Mouse (Mus musculus): ENCODE data around the gene Hist1h2bh. TPM values are rescaled to one million over a fixed set of nuclear protein-coding genes. Genes with fewer than 3 reads are reported as not detected.
"Not testable (repeated sequence)": the region's sequence is repeated elsewhere in the genome, so short reads cannot be mapped to it uniquely, and the experiment has no call there.

Gene Hist1h2bh
- polyA plus RNA-seq, 1 experiment from 2014 or later: 1.1 TPM

DNA sequence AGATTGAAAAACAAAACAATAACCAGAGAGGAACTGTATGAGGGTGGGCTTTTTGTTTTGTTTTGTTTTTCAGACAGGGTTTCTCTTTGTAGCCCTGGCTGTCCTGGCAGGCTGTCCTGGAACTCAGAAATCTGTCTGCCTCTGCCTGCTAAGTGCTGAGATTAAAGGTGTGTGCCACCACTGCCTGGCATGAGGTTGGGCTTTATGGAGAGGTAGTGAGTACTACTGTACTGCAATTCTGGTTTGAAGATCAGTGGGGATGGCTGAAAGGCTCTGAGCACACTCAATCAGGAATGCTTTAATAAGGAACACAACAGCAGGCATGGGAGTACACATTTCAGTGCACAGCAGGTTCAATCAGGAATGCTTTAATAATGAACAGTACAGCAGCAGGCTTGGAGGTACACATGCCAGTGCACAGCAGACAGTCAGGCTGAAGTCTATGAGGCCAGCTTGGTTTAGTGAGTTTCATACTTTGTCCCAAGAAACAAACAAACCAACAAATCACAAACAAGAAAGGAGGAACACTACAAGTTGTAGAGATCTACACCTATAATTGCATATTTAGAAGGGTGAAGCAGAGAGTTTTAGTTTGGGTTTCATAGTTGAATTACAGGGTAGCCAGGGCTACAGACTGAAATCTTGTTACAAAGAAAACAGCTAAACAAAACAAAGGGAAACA, 40.3 kb upstream of the Hist1h2bh start:
- peak overlapping the region; percentile 100 for H3K27ac ChIP-seq (ENCODE audit: low read length)
- no peaks in the 10 kb centered on the region for H3K9me3 ChIP-seq (replicated peaks; ENCODE audit: control insufficient read depth, low read length)
- H3K4me3 ChIP-seq (ENCODE audit: low read depth, low read length): peak overlapping the region; percentile 69
- H3K9ac ChIP-seq (ENCODE audit: low read depth, low read length): peak overlapping the region; percentile 79
- no peak for ATAC-seq (ENCODE audit: low read depth)
- H3K27me3 ChIP-seq (ENCODE audit: control insufficient read depth, insufficient read depth, low read depth, low read length): no peaks in the 10 kb centered on the region
- H3K4me2 ChIP-seq (ENCODE audit: low read depth, low read length): peak overlapping the region; percentile 69
- no peaks in the 10 kb centered on the region for H3K36me3 ChIP-seq (ENCODE audit: control insufficient read depth, insufficient read depth)
- peaks cover 31% of the 10 kb centered on the region for H3K4me1 ChIP-seq (ENCODE audit: control insufficient read depth, low read depth, low read length)

DNA sequence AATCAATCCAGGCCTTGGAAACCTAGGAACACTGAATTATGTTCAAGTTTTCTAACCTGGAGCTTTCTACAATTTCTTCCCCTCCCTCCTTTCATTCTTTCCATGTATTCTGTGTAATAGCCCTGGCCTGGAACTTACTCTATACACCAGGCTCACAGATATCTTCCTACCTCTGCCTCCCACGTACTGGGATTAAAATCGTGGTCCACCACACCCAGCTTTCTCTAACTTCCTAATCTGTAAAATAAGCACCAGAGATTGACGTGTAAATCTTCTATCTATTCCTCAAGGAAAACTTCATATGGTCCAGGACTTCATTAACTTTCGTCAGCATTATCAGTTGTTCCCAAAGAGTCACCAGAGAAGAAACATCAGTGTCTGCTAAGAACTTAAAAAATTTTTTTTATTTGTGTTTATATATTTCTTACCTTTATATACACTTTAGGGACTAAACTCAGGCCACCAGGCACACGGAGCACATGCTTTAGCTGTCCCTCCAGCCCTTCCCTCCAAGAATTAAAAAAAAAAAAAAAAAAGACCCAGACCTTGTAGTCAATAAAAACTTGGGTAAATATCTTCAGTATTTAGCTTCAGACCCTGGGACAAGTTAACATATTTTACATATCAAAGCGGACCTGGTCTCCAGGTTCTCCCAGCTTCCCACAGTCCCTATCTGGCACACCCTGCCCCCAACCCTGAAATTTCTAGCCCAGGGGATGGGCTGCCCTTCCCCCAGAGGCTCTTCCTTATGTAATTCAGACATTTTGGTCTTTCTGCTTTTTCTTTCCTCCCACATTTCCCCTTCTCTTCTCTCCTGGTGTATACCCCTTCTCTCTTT, 39.2 kb upstream of the Hist1h2bh start:
- H3K9ac ChIP-seq (ENCODE audit: low read depth, low read length): peak overlapping the region; percentile 79
- H3K4me1 ChIP-seq (ENCODE audit: control insufficient read depth, low read depth, low read length): peaks cover 32% of the 10 kb centered on the region
- H3K27me3 ChIP-seq (ENCODE audit: control insufficient read depth, insufficient read depth, low read depth, low read length): no peaks in the 10 kb centered on the region
- 8% methylated on average over 6 of the region's 6 CpGs for WGBS (ENCODE audit: insufficient replicate concordance)
- ATAC-seq (ENCODE audit: low read depth): no peak; the same call in 1 of the 2 replicates
- H3K36me3 ChIP-seq (ENCODE audit: control insufficient read depth, insufficient read depth): no peaks in the 10 kb centered on the region
- peak overlapping the region; percentile 69 for H3K4me2 ChIP-seq (ENCODE audit: low read depth, low read length)
- H3K4me3 ChIP-seq (ENCODE audit: low read depth, low read length): peak overlapping the region; percentile 69
- H3K9me3 ChIP-seq (replicated peaks; ENCODE audit: control insufficient read depth, low read length): no peaks in the 10 kb centered on the region
- peak overlapping the region; percentile 100 for H3K27ac ChIP-seq (ENCODE audit: low read length)

DNA sequence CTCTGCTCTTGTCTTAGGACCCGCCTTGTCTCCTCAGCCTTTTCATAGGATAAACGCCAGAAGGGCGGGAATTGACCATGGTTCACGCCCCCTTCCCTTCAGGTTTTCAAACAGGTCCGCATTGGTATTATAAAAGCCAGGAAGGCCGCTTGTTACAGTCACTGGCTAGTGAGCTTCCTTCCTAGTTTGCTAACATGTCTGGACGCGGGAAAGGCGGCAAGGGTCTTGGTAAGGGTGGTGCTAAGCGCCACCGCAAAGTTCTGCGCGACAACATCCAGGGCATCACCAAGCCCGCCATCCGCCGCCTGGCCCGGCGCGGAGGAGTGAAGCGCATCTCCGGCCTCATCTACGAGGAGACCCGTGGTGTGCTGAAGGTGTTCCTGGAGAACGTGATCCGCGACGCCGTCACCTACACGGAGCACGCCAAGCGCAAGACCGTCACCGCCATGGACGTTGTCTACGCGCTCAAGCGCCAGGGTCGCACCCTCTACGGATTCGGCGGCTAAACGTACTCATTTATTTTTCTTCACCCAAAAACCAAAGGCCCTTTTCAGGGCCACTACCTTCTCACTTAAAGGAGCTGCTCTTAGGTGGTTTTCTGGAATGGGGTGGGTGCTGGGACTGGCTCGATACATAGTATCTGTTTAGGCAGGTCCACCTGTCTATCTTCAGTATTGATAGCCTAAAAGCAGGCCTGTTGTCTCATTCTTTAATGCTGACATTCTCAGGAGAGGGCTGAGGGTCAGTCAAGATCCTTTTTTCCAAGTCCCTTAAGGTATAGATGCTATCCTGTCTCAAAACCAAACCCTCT, 38.4 kb upstream of the Hist1h2bh start, which contains the start of gene Hist1h4d:
Gene Hist1h4d, plus strand, starts transcription at position 191 of the 811 bp plus-strand sequence.
- H3K27ac ChIP-seq (ENCODE audit: low read length): peak within 1 kb of the TSS; percentile 100
- no peaks in the 10 kb centered on the region for H3K9me3 ChIP-seq (replicated peaks; ENCODE audit: control insufficient read depth, low read length)
- H3K9ac ChIP-seq (ENCODE audit: low read depth, low read length): peak within 1 kb of the TSS; percentile 79
- H3K36me3 ChIP-seq (ENCODE audit: control insufficient read depth, insufficient read depth): no peaks in the 10 kb centered on the region
- H3K4me1 ChIP-seq (ENCODE audit: control insufficient read depth, low read depth, low read length): peaks cover 40% of the 10 kb centered on the region
- peak within 1 kb of the TSS; percentile 69 for H3K4me3 ChIP-seq (ENCODE audit: low read depth, low read length)
- H3K4me2 ChIP-seq (ENCODE audit: low read depth, low read length): peak within 1 kb of the TSS; percentile 69
- ATAC-seq (ENCODE audit: low read depth): peak; percentile 81
- no peaks in the 10 kb centered on the region for H3K27me3 ChIP-seq (ENCODE audit: control insufficient read depth, insufficient read depth, low read depth, low read length)
- WGBS (ENCODE audit: insufficient replicate concordance): under 1% methylated on average over 43 of the region's 43 CpGs

- H3K4me3 ChIP-seq (ENCODE audit: low read depth, low read length): peak overlapping the region; percentile 34
Measured at GRCm38 (mm10) chr13:23577835-23578234, 34.6 kb upstream of the Hist1h2bh start.

GRCm38 (mm10) chr13:23576906-23577639, 33.9 kb upstream of the Hist1h2bh start:
- peaks cover 20% of the 10 kb centered on the region for H3K4me1 ChIP-seq (ENCODE audit: control insufficient read depth, low read depth, low read length)
- H3K4me2 ChIP-seq (ENCODE audit: low read depth, low read length): peak overlapping the region; percentile 70
- 34% methylated on average over 6 of the region's 6 CpGs for WGBS (ENCODE audit: insufficient replicate concordance)
- H3K36me3 ChIP-seq (ENCODE audit: control insufficient read depth, insufficient read depth): no peaks in the 10 kb centered on the region
- ATAC-seq (ENCODE audit: low read depth): no peak
- peak overlapping the region; percentile 90 for H3K27ac ChIP-seq (ENCODE audit: low read length)
- no peaks in the 10 kb centered on the region for H3K27me3 ChIP-seq (ENCODE audit: control insufficient read depth, insufficient read depth, low read depth, low read length)
- peak overlapping the region; percentile 64 for H3K4me3 ChIP-seq (ENCODE audit: low read depth, low read length)
- no peaks in the 10 kb centered on the region for H3K9me3 ChIP-seq (replicated peaks; ENCODE audit: control insufficient read depth, low read length)
- H3K9ac ChIP-seq (ENCODE audit: low read depth, low read length): peak overlapping the region; percentile 77

More at GRCm38 (mm10) chr13:23577835-23578234, 34.6 kb upstream of the Hist1h2bh start:
- peak overlapping the region; percentile 80 for H3K27ac ChIP-seq (ENCODE audit: low read length)
- peaks cover 26% of the 10 kb centered on the region for H3K4me1 ChIP-seq (ENCODE audit: control insufficient read depth, low read depth, low read length)
- H3K27me3 ChIP-seq (ENCODE audit: control insufficient read depth, insufficient read depth, low read depth, low read length): no peaks in the 10 kb centered on the region
- ATAC-seq (ENCODE audit: low read depth): no peak
- peak overlapping the region; percentile 32 for H3K4me2 ChIP-seq (ENCODE audit: low read depth, low read length)
- H3K36me3 ChIP-seq (ENCODE audit: control insufficient read depth, insufficient read depth): no peaks in the 10 kb centered on the region
- 63% methylated on average over 1 of the region's 1 CpGs for WGBS (ENCODE audit: insufficient replicate concordance)
- no peaks in the 10 kb centered on the region for H3K9me3 ChIP-seq (replicated peaks; ENCODE audit: control insufficient read depth, low read length)
- H3K9ac ChIP-seq (ENCODE audit: low read depth, low read length): peak overlapping the region; percentile 54

DNA sequence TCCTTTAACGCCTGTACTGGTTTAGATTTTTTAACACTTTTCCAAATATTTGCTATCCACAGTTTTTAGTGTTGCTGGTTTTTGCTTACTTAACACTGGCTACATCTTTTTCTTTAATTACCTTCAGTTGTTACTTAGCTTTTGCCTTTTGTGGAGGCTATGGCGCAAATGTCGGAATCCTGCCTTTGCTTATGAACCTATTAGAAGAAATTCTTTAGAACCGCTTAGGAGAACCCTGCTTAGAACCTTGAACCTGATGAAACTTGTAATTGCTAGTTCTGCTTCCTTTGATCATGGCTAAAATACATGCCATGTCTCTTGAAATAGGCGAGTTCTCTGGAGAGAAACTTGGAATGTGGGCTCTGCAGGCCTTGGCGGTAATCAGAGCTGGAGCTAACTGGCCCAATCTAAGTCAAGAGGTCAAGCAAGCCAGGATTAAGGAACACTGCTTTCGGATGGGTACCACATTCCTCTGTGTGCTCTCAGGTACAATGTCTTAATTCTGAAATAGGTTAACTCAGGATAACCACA, 33.2 kb upstream of the Hist1h2bh start:
- Histone ChIP-seq H3K36me3 (ENCODE audit: control insufficient read depth, insufficient read depth) (no peaks in the 10 kb centered on the region), H3K9ac (ENCODE audit: low read depth, low read length) (peak overlapping the region; percentile 77), H3K27ac (ENCODE audit: low read length) (peak overlapping the region; percentile 90), H3K9me3 (replicated peaks; ENCODE audit: control insufficient read depth, low read length) (no peaks in the 10 kb centered on the region), H3K4me3 (ENCODE audit: low read depth, low read length) (peak overlapping the region; percentile 64), H3K27me3 (ENCODE audit: control insufficient read depth, insufficient read depth, low read depth, low read length) (no peaks in the 10 kb centered on the region), H3K4me1 (ENCODE audit: control insufficient read depth, low read depth, low read length) (peaks cover 17% of the 10 kb centered on the region), H3K4me2 (ENCODE audit: low read depth, low read length) (peak overlapping the region; percentile 70)
- ATAC-seq (ENCODE audit: low read depth): no peak
- WGBS (ENCODE audit: insufficient replicate concordance): 4% methylated on average over 7 of the region's 7 CpGs

GRCm38 (mm10) chr13:23575864-23576313, 32.7 kb upstream of the Hist1h2bh start:
- H3K4me2 ChIP-seq (ENCODE audit: low read depth, low read length): peak overlapping the region; percentile 70
- ATAC-seq (ENCODE audit: low read depth); H3K36me3 ChIP-seq (ENCODE audit: control insufficient read depth, insufficient read depth); H3K9me3 ChIP-seq (replicated peaks; ENCODE audit: control insufficient read depth, low read length); H3K27me3 ChIP-seq (ENCODE audit: control insufficient read depth, insufficient read depth, low read depth, low read length): not testable (repeated sequence)
- peak overlapping the region; percentile 64 for H3K4me3 ChIP-seq (ENCODE audit: low read depth, low read length)
- peaks cover 15% of the 10 kb centered on the region for H3K4me1 ChIP-seq (ENCODE audit: control insufficient read depth, low read depth, low read length)
- WGBS (ENCODE audit: insufficient replicate concordance): under 1% methylated on average over 14 of the region's 40 CpGs
- peak overlapping the region; percentile 90 for H3K27ac ChIP-seq (ENCODE audit: low read length)
- H3K9ac ChIP-seq (ENCODE audit: low read depth, low read length): peak overlapping the region; percentile 77
